Mouse (Mus musculus) megakaryocyte, embryonic 14.5 days (primary cell): ENCODE results near the gene Mafg.

Experiments
- FLI1 ChIP-seq: IDR thresholded peaks from 2 replicates; pipeline ENCODE4 v1.6.1; 2012; ENCODE audit warnings: low read length, inconsistent platforms, mixed read lengths
- GATA1 ChIP-seq: IDR thresholded peaks from 3 replicates; pipeline ENCODE4 v1.6.1; 2012; ENCODE audit warnings: mixed read lengths, low read length, inconsistent platforms, borderline replicate concordance

- no peak for TF ChIP-seq GATA1
- TF ChIP-seq FLI1, result no peak
These were observed 1.5 kb downstream of the Mafg start for GRCm38 (mm10) chr11:120631726-120632448.
